Mouse (Mus musculus): ENCODE data around the gene Fat4.
A peak's percentile ranks its signal among the peaks of the same experiment; 100 is the strongest.

Fat4 gene

GRCm38 (mm10) chr3:38907676-38908425 lies 21.1 kb downstream of the Fat4 start:
- DNase-seq (ENCODE audit: low read depth, low spot score) = no peak

GRCm38 (mm10) chr3:38908426-38909111 lies 21.8 kb downstream of the Fat4 start:
- no peak for DNase-seq (ENCODE audit: low read depth, low spot score)

- DNase-seq (ENCODE audit: low read depth, low spot score) = no peak
These were observed 26.2 kb downstream of the Fat4 start for GRCm38 (mm10) chr3:38912768-38913487.

- DNase-seq (ENCODE audit: low read depth, low spot score) = no peak
These were observed 26.9 kb downstream of the Fat4 start for GRCm38 (mm10) chr3:38913488-38914105.

GRCm38 (mm10) chr3:38918926-38919325 lies 32.2 kb downstream of the Fat4 start:
- no peak for DNase-seq (ENCODE audit: low read depth, low spot score)

GRCm38 (mm10) chr3:38921031-38921430 lies 34.3 kb downstream of the Fat4 start:
- DNase-seq (ENCODE audit: low read depth, low spot score) = no peak

GRCm38 (mm10) chr3:38923251-38923686 lies 36.5 kb downstream of the Fat4 start:
- DNase-seq (ENCODE audit: low read depth, low spot score) = no peak

- DNase-seq (ENCODE audit: low read depth, low spot score) = no peak
These were observed 41.4 kb downstream of the Fat4 start for GRCm38 (mm10) chr3:38928076-38928686.

GRCm38 (mm10) chr3:38928751-38929150 lies 42.0 kb downstream of the Fat4 start:
- no peak for DNase-seq (ENCODE audit: low read depth, low spot score)

- no peak for DNase-seq (ENCODE audit: low read depth, low spot score)
These were observed 48.0 kb downstream of the Fat4 start for GRCm38 (mm10) chr3:38934780-38935179.

GRCm38 (mm10) chr3:38936485-38936884 lies 49.7 kb downstream of the Fat4 start:
- no peak for DNase-seq (ENCODE audit: low read depth, low spot score)

- no peak for DNase-seq (ENCODE audit: low read depth, low spot score)
These were observed 50.4 kb downstream of the Fat4 start for GRCm38 (mm10) chr3:38937159-38937558.

GRCm38 (mm10) chr3:38938136-38938535 lies 51.4 kb downstream of the Fat4 start:
- no peak for DNase-seq (ENCODE audit: low read depth, low spot score)

GRCm38 (mm10) chr3:38939573-38939972 lies 52.8 kb downstream of the Fat4 start:
- peak; percentile 3 for DNase-seq (ENCODE audit: low read depth, low spot score)

GRCm38 (mm10) chr3:38940327-38940726 lies 53.6 kb downstream of the Fat4 start:
- no peak for DNase-seq (ENCODE audit: low read depth, low spot score)

GRCm38 (mm10) chr3:38945157-38945556 lies 58.4 kb downstream of the Fat4 start:
- DNase-seq (ENCODE audit: low read depth, low spot score) = no peak

- DNase-seq (ENCODE audit: low read depth, low spot score) = no peak
These were observed 61.0 kb downstream of the Fat4 start for GRCm38 (mm10) chr3:38947706-38948105.

- DNase-seq (ENCODE audit: low read depth, low spot score) = no peak
These were observed 65.9 kb downstream of the Fat4 start for GRCm38 (mm10) chr3:38952602-38953001.

GRCm38 (mm10) chr3:38954196-38954595 lies 67.5 kb downstream of the Fat4 start:
- DNase-seq (ENCODE audit: low read depth, low spot score) = no peak

GRCm38 (mm10) chr3:38956012-38956648 lies 69.4 kb downstream of the Fat4 start:
- no peak for DNase-seq (ENCODE audit: low read depth, low spot score)

- DNase-seq (ENCODE audit: low read depth, low spot score) = no peak
These were observed 70.4 kb downstream of the Fat4 start for GRCm38 (mm10) chr3:38957186-38957585.

Data from ZHBTc4 (cell line).